ENCODE assay signal across 9 mouse cellular contexts in the genomic region with DNA sequence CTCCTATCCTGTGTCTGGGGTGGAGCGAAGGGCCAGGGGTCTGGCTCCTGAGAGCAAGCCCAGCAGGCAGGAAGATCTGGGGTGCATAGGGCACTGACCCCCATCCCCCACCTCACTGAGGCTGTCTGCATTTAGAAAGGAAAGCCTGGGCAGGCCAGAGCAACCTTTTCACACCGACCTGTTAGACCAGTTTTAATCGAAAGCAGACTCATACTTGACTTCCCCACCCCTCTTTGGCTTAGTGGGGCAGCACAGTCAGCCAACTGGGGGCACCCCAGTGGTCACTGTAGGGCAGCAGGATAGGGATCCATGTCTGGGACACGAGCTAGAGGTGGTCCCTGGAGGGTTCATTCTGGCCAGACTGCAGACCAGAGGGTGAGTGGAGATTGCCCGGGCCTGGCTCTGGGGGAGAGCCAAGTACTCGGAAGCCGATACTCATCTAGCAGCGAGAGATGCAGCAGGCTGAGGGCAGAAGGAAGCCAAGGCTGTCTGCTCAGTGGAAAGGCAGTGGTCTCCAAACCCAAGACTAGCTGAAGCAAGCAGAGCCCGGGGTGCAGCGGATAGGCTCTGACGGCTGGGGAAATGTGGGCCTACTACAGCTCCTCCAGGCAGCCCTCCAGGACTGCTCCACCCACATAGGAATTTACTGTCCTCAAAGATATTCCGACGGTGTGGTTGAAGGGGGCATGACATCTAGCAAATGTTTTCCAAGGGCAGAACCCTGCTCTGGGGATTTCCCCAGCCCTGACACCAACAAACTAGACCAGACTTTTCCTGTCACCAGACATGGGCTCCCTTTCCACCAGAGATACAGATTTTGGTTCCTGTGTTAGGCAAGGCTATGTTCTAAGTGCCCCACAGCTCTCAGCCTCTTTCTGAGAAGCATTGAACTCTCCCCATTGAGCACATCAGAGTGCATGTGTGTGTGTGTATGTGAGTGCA. TPM values are rescaled to one million over a fixed set of nuclear protein-coding genes. Genes with fewer than 3 reads are reported as not detected.
DNase-seq lines count a peak whose midpoint lies in the region; ATAC-seq and TF ChIP-seq lines count a peak whose summit lies in the region.
"Had no signal": no experiment of that assay in that cellular context is flagged by ENCODE, and none has a peak within 500 bp of the region (broad histone marks: within the 10 kb centered on the region; RNA-seq: fewer than 3 reads in every experiment).

No protein-coding gene starts in this region.

- H3K4me3 ChIP-seq in heart, embryonic 12.5 days: no peak overlapping the region
- no peak overlapping the region for H3K4me3 ChIP-seq in embryonic facial prominence, embryonic 15.5 days (replicated peaks)
- no peak overlapping the region for H3K4me3 ChIP-seq in hindbrain, postnatal 0 days (ENCODE audit: low read length)
- H3K4me3 ChIP-seq in forebrain, embryonic 13.5 days: no peak overlapping the region
- H3K4me3 ChIP-seq: embryonic facial prominence, embryonic 12.5 days had no signal

- no peak overlapping the region for H3K27ac ChIP-seq in heart, embryonic 12.5 days (ENCODE audit: poor library complexity, severe bottlenecking)
- H3K27ac ChIP-seq in embryonic facial prominence, embryonic 15.5 days (replicated peaks): peak overlapping the region; percentile 59
- no peak overlapping the region for H3K27ac ChIP-seq in hindbrain, postnatal 0 days
- no peak overlapping the region for H3K27ac ChIP-seq in forebrain, embryonic 13.5 days
- H3K27ac ChIP-seq: embryonic facial prominence, embryonic 12.5 days had no signal

- no peak overlapping the region for H3K4me2 ChIP-seq in heart, embryonic 12.5 days
- no peak overlapping the region for H3K4me2 ChIP-seq in embryonic facial prominence, embryonic 15.5 days (replicated peaks)
- no peak overlapping the region for H3K4me2 ChIP-seq in hindbrain, postnatal 0 days (ENCODE audit: low read depth, low read length)
- H3K4me2 ChIP-seq in forebrain, embryonic 13.5 days: no peak overlapping the region
- H3K4me2 ChIP-seq: embryonic facial prominence, embryonic 12.5 days had no signal

- WGBS in heart, embryonic 12.5 days: 53% methylated on average over 13 of the region's 13 CpGs
- 42% methylated on average over 13 of the region's 13 CpGs for whole genome bisulfite sequencing in embryonic facial prominence, embryonic 15.5 days
- WGBS in hindbrain, postnatal 0 days: 69% methylated on average over 13 of the region's 13 CpGs
- WGBS in forebrain, embryonic 13.5 days: 75% methylated on average over 13 of the region's 13 CpGs

- H3K36me3 ChIP-seq in heart, embryonic 12.5 days: peaks cover 13% of the 10 kb centered on the region
- H3K36me3 ChIP-seq in embryonic facial prominence, embryonic 15.5 days: peaks cover 14% of the 10 kb centered on the region
- H3K36me3 ChIP-seq in hindbrain, postnatal 0 days (ENCODE audit: insufficient read depth, low read length): peaks cover 10% of the 10 kb centered on the region
- peaks cover 14% of the 10 kb centered on the region for H3K36me3 ChIP-seq in forebrain, embryonic 13.5 days (ENCODE audit: poor library complexity, severe bottlenecking)

- H3K9me3 ChIP-seq in heart, embryonic 12.5 days (replicated peaks): no peaks in the 10 kb centered on the region
- H3K9me3 ChIP-seq in embryonic facial prominence, embryonic 15.5 days (replicated peaks): no peaks in the 10 kb centered on the region
- no peaks in the 10 kb centered on the region for H3K9me3 ChIP-seq in hindbrain, postnatal 0 days (ENCODE audit: low read length)
- no peaks in the 10 kb centered on the region for H3K9me3 ChIP-seq in forebrain, embryonic 13.5 days (replicated peaks)
- H3K9me3 ChIP-seq: embryonic facial prominence, embryonic 12.5 days had no signal

- H3K9ac ChIP-seq in heart, embryonic 12.5 days: 0 out of 2 replicates have a peak overlapping the region, but pooled peaks have one; percentile 9
- no peak overlapping the region for H3K9ac ChIP-seq in embryonic facial prominence, embryonic 15.5 days
- no peak overlapping the region for H3K9ac ChIP-seq in hindbrain, postnatal 0 days (replicated peaks; ENCODE audit: low read length)
- no peak overlapping the region for H3K9ac ChIP-seq in forebrain, embryonic 13.5 days
- H3K9ac ChIP-seq: embryonic facial prominence, embryonic 12.5 days had no signal

- TF ChIP-seq CTCF in hindbrain, postnatal 0 days (IDR thresholded peaks at IDR 0.05; ENCODE audit: low read depth): no peak

- H3K4me1 ChIP-seq in heart, embryonic 12.5 days (replicated peaks): peaks cover 63% of the 10 kb centered on the region
- peaks cover 27% of the 10 kb centered on the region for H3K4me1 ChIP-seq in embryonic facial prominence, embryonic 15.5 days
- no peaks in the 10 kb centered on the region for H3K4me1 ChIP-seq in hindbrain, postnatal 0 days (ENCODE audit: insufficient read depth, low read length)
- no peaks in the 10 kb centered on the region for H3K4me1 ChIP-seq in forebrain, embryonic 13.5 days

- no peak for DNase-seq in heart, adult 8-10 months (ENCODE audit: low spot score)
- peak; percentile 59 for DNase-seq in kidney, postnatal 14 days
- peak; percentile 61 for DNase-seq in skeletal muscle tissue, adult 2 months (ENCODE audit: low read depth, low spot score)
- DNase-seq in layer of hippocampus, postnatal 36 days: no peak
- DNase-seq in hindbrain, postnatal 0 days (ENCODE audit: low spot score): no peak

- no peaks in the 10 kb centered on the region for H3K27me3 ChIP-seq in heart, embryonic 12.5 days (replicated peaks)
- no peaks in the 10 kb centered on the region for H3K27me3 ChIP-seq in embryonic facial prominence, embryonic 15.5 days
- H3K27me3 ChIP-seq in hindbrain, postnatal 0 days (ENCODE audit: insufficient read depth, low read length): no peaks in the 10 kb centered on the region
- no peaks in the 10 kb centered on the region for H3K27me3 ChIP-seq in forebrain, embryonic 13.5 days
- H3K27me3 ChIP-seq: embryonic facial prominence, embryonic 12.5 days had no signal

- no peak for ATAC-seq in heart, embryonic 12.5 days (ENCODE audit: insufficient number of reproducible peaks, low FRiP score)
- ATAC-seq in embryonic facial prominence, embryonic 15.5 days (ENCODE audit: insufficient number of reproducible peaks, low FRiP score, low TSS enrichment, low read depth): no peak
- ATAC-seq in hindbrain, postnatal 0 days: no peak
- no peak for ATAC-seq in forebrain, embryonic 13.5 days

RNA-seq across cellular contexts. Expression of gene Cish, which starts 10.0 kb away (rescaled TPM):
- polyA plus RNA-seq in heart, embryonic 12.5 days (2016; fragmentation: Nextera tagmentation; extraction: Ambion mirVana): 15.6 and 16.4 TPM in 2 replicates
- total RNA-seq in heart, adult 8-10 months (2022): 100 to 1,000 TPM in 3 of 4 experiments, 10 to 100 TPM in 1; 87.1 to 234 (median 146) TPM
- 14.4 and 18.9 TPM in 2 replicates for polyA plus RNA-seq in embryonic facial prominence, embryonic 15.5 days (2015; fragmentation: Nextera tagmentation; extraction: Ambion mirVana)
- 1 to 10 TPM; 3.8 to 3.9 TPM for total RNA-seq in layer of hippocampus, postnatal 36 days (2021)
- 2.8 and 5.3 TPM in 2 replicates for total RNA-seq in hindbrain, postnatal 0 days (2014; rRNA removed)
- 8.6 and 8.8 TPM in 2 replicates for polyA plus RNA-seq in hindbrain, postnatal 0 days (2015; fragmentation: Nextera tagmentation; extraction: Ambion mirVana)
- polyA plus RNA-seq in forebrain, embryonic 13.5 days (2015; fragmentation: Nextera tagmentation; extraction: Ambion mirVana): 6.2 and 7.3 TPM in 2 replicates

RNA-seq across cellular contexts. Expression of gene Mapkapk3, which starts 16.2 kb away (rescaled TPM):
- polyA plus RNA-seq in heart, embryonic 12.5 days (2016; fragmentation: Nextera tagmentation; extraction: Ambion mirVana): 7.1 and 7.3 TPM in 2 replicates
- 10 to 100 TPM; 27.2 to 38.4 (median 32.0) TPM for total RNA-seq in heart, adult 8-10 months (2022)
- polyA plus RNA-seq in embryonic facial prominence, embryonic 15.5 days (2015; fragmentation: Nextera tagmentation; extraction: Ambion mirVana): 22.2 and 24.0 TPM in 2 replicates
- total RNA-seq in layer of hippocampus, postnatal 36 days (2021): 1 to 10 TPM; 1.6 to 2.9 TPM
- total RNA-seq in hindbrain, postnatal 0 days (2014; rRNA removed): 3.5 and 3.8 TPM in 2 replicates
- 2.6 and 3.0 TPM in 2 replicates for polyA plus RNA-seq in hindbrain, postnatal 0 days (2015; fragmentation: Nextera tagmentation; extraction: Ambion mirVana)
- polyA plus RNA-seq in forebrain, embryonic 13.5 days (2015; fragmentation: Nextera tagmentation; extraction: Ambion mirVana): 2.0 and 2.4 TPM in 2 replicates

RNA-seq across cellular contexts. Expression of gene Hemk1, which starts 32.3 kb away (rescaled TPM):
- 11.4 and 13.4 TPM in 2 replicates for polyA plus RNA-seq in heart, embryonic 12.5 days (2016; fragmentation: Nextera tagmentation; extraction: Ambion mirVana)
- 10 to 100 TPM; 17.3 to 24.0 (median 19.9) TPM for total RNA-seq in heart, adult 8-10 months (2022)
- 11.7 and 12.3 TPM in 2 replicates for polyA plus RNA-seq in embryonic facial prominence, embryonic 15.5 days (2015; fragmentation: Nextera tagmentation; extraction: Ambion mirVana)
- 10 to 100 TPM; 17.2 to 19.5 TPM for total RNA-seq in layer of hippocampus, postnatal 36 days (2021)
- 14.8 and 18.1 TPM in 2 replicates for total RNA-seq in hindbrain, postnatal 0 days (2014; rRNA removed)
- 13.6 and 16.4 TPM in 2 replicates for polyA plus RNA-seq in hindbrain, postnatal 0 days (2015; fragmentation: Nextera tagmentation; extraction: Ambion mirVana)
- polyA plus RNA-seq in forebrain, embryonic 13.5 days (2015; fragmentation: Nextera tagmentation; extraction: Ambion mirVana): 13.3 and 13.9 TPM in 2 replicates

RNA-seq across cellular contexts. Expression of gene 6430571L13Rik, which starts 34.5 kb away (rescaled TPM):
- 0.55 and 1.1 TPM in 2 replicates for polyA plus RNA-seq in heart, embryonic 12.5 days (2016; fragmentation: Nextera tagmentation; extraction: Ambion mirVana)
- 10 to 100 TPM in 1 of 4 experiments, 1 to 10 TPM in 3; 5.6 to 10.3 (median 6.4) TPM for total RNA-seq in heart, adult 8-10 months (2022)
- 0.91 and 0.97 TPM in 2 replicates for polyA plus RNA-seq in embryonic facial prominence, embryonic 15.5 days (2015; fragmentation: Nextera tagmentation; extraction: Ambion mirVana)
- 1 to 10 TPM; 1.5 to 1.9 TPM for total RNA-seq in layer of hippocampus, postnatal 36 days (2021)
- 12.5 and 27.7 TPM in 2 replicates for total RNA-seq in hindbrain, postnatal 0 days (2014; rRNA removed)
- polyA plus RNA-seq in hindbrain, postnatal 0 days (2015; fragmentation: Nextera tagmentation; extraction: Ambion mirVana): 10.9 and 11.2 TPM in 2 replicates
- polyA plus RNA-seq in forebrain, embryonic 13.5 days (2015; fragmentation: Nextera tagmentation; extraction: Ambion mirVana): 3.1 and 3.2 TPM in 2 replicates

Comparison
In these comparisons a context has a peak if more than half of its experiments do, and no peak if none do; other contexts are left out.
1. DNase-seq: peak in kidney, postnatal 14 days (single experiment) and skeletal muscle tissue, adult 2 months (single experiment); none in heart, adult 8-10 months (single experiment), layer of hippocampus, postnatal 36 days (0 of 2) and hindbrain, postnatal 0 days (single experiment).